Mouse (Mus musculus): ENCODE results near the gene Cdh4. TPM values are rescaled to one million over a fixed set of nuclear protein-coding genes. Genes with fewer than 3 reads are reported as not detected.

Cdh4 gene
- polyA plus RNA-seq, 1 experiment from 2014 or later, result 63.4 TPM

GRCm38 (mm10) chr2:179648573-179649263, 206.5 kb downstream of the Cdh4 start:
- no peaks in the 10 kb centered on the region for H3K27me3 ChIP-seq (ENCODE audit: control insufficient read depth, insufficient read depth, low read depth, low read length)
- peaks cover 9% of the 10 kb centered on the region for H3K4me1 ChIP-seq (ENCODE audit: control insufficient read depth, insufficient read depth, low read length)
- H3K27ac ChIP-seq (ENCODE audit: low read length), result no peak overlapping the region
- no peak overlapping the region for H3K9ac ChIP-seq (ENCODE audit: low read depth, low read length)
- H3K36me3 ChIP-seq (ENCODE audit: control insufficient read depth, insufficient read depth, low read length), result no peaks in the 10 kb centered on the region
- no peak for ATAC-seq
- WGBS, result 66% methylated on average over 20 of the region's 20 CpGs
- H3K9me3 ChIP-seq (replicated peaks; ENCODE audit: control insufficient read depth, low read length, poor library complexity, severe bottlenecking), result no peaks in the 10 kb centered on the region; the same call in 1 of the 2 replicates
- H3K4me2 ChIP-seq (ENCODE audit: low read length), result no peak overlapping the region
- H3K4me3 ChIP-seq (ENCODE audit: low read depth, low read length), result no peak overlapping the region

DNA sequence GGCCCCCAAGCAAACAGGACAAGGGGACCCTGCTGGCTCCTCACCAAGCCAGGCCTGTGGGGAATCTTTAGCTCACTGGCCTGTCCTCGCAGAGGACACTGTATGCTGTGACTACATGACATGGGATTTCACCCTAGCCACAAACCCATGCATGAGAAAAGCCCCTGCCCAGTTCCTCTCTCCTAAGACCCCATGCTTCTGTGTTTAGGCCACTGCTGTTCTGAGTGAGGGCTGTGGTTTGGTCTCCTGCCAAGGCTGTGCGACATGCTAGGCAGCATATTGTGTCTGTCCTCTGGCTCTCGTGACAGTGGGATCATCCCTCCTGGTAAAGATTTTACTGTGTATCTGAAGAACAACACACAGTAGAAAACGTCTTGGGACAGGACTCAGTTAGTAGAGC, 207.1 kb downstream of the Cdh4 start:
- no peak for ATAC-seq
- Histone ChIP-seq H3K4me2 (ENCODE audit: low read length) (no peak overlapping the region), H3K36me3 (ENCODE audit: control insufficient read depth, insufficient read depth, low read length) (no peaks in the 10 kb centered on the region), H3K27ac (ENCODE audit: low read length) (no peak overlapping the region), H3K9me3 (replicated peaks; ENCODE audit: control insufficient read depth, low read length, poor library complexity, severe bottlenecking) (no peaks in the 10 kb centered on the region), H3K27me3 (ENCODE audit: control insufficient read depth, insufficient read depth, low read depth, low read length) (no peaks in the 10 kb centered on the region), H3K4me1 (ENCODE audit: control insufficient read depth, insufficient read depth, low read length) (peaks cover 9% of the 10 kb centered on the region), H3K4me3 (ENCODE audit: low read depth, low read length) (no peak overlapping the region), H3K9ac (ENCODE audit: low read depth, low read length) (no peak overlapping the region)
- WGBS, result 52% methylated on average over 4 of the region's 4 CpGs

DNA sequence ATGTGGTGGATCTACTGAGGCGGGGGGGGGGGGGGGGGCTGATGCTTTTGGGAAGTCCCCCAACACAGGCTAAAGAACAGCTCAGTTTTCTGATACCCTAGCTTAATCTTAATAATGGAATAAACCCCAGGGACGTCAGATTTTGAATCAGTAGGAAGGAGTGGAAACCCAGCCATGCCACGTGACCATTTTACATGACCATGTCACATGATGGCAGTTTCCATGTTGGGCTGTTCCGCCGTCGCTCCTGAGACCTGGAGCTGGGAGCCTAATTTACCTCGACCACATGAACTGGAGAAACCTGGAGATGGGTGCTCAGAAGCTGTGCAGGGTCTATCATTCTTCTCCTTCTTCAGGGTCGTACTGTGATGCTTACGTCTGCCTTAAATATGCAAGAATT, 207.9 kb downstream of the Cdh4 start:
- no peak overlapping the region for H3K4me2 ChIP-seq (ENCODE audit: low read length)

DNA sequence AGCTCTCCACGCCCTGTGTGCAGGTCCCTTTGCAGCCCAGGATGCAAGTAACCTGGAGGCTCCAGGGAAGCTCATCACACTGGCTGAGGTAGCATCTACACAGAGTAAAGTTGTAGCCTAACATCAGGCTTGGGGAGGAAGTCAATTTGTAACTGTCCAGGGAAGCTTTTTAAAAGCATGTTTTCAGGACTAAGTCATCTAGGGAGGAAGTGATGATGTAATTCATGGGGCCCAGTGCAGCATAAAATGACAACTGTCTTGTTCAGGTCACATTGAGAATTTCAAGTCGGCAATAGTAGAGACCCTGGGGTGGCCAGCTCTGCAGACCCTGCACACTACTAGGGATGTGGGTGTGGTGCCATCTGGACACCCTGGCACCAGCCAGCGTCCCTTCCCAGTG, 213.3 kb downstream of the Cdh4 start:
- 77% methylated on average over 3 of the region's 3 CpGs for WGBS
- Histone ChIP-seq H3K27me3 (ENCODE audit: control insufficient read depth, insufficient read depth, low read depth, low read length) (no peaks in the 10 kb centered on the region), H3K4me2 (ENCODE audit: low read length) (no peak overlapping the region), H3K36me3 (ENCODE audit: control insufficient read depth, insufficient read depth, low read length) (no peaks in the 10 kb centered on the region), H3K27ac (ENCODE audit: low read length) (no peak overlapping the region), H3K9ac (ENCODE audit: low read depth, low read length) (no peak overlapping the region), H3K9me3 (replicated peaks; ENCODE audit: control insufficient read depth, low read length, poor library complexity, severe bottlenecking) (no peaks in the 10 kb centered on the region), H3K4me3 (ENCODE audit: low read depth, low read length) (no peak overlapping the region), H3K4me1 (ENCODE audit: control insufficient read depth, insufficient read depth, low read length) (no peaks in the 10 kb centered on the region)
- no peak for ATAC-seq

More for the DNA sequence above, 207.9 kb downstream of the Cdh4 start:
- WGBS, result 82% methylated on average over 8 of the region's 9 CpGs
- Histone ChIP-seq H3K4me3 (ENCODE audit: low read depth, low read length) (no peak overlapping the region), H3K27ac (ENCODE audit: low read length) (no peak overlapping the region), H3K4me1 (ENCODE audit: control insufficient read depth, insufficient read depth, low read length) (peaks cover 9% of the 10 kb centered on the region), H3K9ac (ENCODE audit: low read depth, low read length) (no peak overlapping the region), H3K9me3 (replicated peaks; ENCODE audit: control insufficient read depth, low read length, poor library complexity, severe bottlenecking) (no peaks in the 10 kb centered on the region), H3K27me3 (ENCODE audit: control insufficient read depth, insufficient read depth, low read depth, low read length) (no peaks in the 10 kb centered on the region), H3K36me3 (ENCODE audit: control insufficient read depth, insufficient read depth, low read length) (no peaks in the 10 kb centered on the region)
- no peak for ATAC-seq

DNA sequence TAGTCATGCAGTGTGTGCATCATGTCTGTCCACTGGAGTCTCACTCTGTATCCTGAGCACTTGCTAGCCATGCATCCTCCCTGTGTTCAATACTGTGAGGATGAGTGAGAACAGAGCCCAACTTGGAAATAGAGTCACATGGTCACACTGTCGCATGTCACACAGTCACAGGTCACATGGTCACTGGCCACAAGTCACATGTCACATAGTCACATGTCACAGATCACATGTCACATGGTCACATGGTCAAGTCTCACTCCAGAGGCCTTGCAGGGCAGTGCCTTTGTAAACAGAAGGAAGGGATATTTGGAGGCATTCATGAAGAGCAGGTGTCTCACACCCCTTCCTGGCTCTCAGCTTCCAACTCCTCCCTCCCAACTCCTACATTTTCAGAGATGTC, 217.0 kb downstream of the Cdh4 start:
- H3K27me3 ChIP-seq (ENCODE audit: control insufficient read depth, insufficient read depth, low read depth, low read length), result peaks cover 5% of the 10 kb centered on the region
- no peaks in the 10 kb centered on the region for H3K9me3 ChIP-seq (replicated peaks; ENCODE audit: control insufficient read depth, low read length, poor library complexity, severe bottlenecking)
- H3K4me1 ChIP-seq (ENCODE audit: control insufficient read depth, insufficient read depth, low read length), result peaks cover 12% of the 10 kb centered on the region
- 92% methylated on average over 1 of the region's 1 CpGs for WGBS
- no peak overlapping the region for H3K4me3 ChIP-seq (ENCODE audit: low read depth, low read length)
- no peak overlapping the region for H3K27ac ChIP-seq (ENCODE audit: low read length)
- H3K4me2 ChIP-seq (ENCODE audit: low read length), result no peak overlapping the region
- no peak overlapping the region for H3K9ac ChIP-seq (ENCODE audit: low read depth, low read length)
- H3K36me3 ChIP-seq (ENCODE audit: control insufficient read depth, insufficient read depth, low read length), result no peaks in the 10 kb centered on the region
- no peak for ATAC-seq

DNA sequence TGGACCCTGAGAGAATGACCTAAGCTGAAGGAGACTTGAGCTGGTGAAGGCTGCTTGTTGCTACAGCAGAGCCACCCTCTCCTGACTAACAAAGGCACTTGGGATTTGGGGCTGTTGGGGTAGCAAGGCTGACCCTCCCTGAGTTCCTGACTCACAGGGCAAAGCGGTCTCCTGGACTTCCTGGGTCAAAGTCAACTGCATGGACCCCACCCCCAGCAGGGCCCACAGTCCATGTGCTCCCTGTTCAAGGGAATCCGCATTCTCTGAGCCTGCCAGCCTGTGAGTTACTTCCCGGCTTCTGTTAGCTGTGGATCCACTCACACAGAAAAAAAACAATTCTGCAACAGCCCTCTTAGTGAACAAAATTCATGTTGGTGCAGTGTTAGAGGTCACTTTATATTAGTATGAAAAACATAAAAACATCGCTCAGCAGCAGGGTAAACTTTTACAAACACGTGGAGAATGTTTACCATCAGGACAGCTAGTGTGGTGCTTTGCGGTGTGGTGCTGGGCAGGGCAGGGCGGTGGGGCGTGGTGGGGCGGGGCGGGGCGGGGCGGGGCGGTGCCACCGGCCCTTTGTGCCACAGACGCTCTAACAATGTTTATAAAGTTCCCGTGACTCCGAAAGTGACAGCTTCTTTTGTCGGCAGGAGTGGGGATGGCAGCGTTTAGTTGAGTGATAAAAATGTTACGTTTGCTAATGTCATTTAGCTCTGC, 219.9 kb downstream of the Cdh4 start:
- no peak for ATAC-seq
- 7% methylated on average over 20 of the region's 20 CpGs for WGBS
- no peak overlapping the region for H3K9ac ChIP-seq (ENCODE audit: low read depth, low read length)
- no peak overlapping the region for H3K4me3 ChIP-seq (ENCODE audit: low read depth, low read length)
- H3K27me3 ChIP-seq (ENCODE audit: control insufficient read depth, insufficient read depth, low read depth, low read length), result peaks cover 5% of the 10 kb centered on the region
- H3K4me2 ChIP-seq (ENCODE audit: low read length), result peak overlapping the region; percentile 21
- no peaks in the 10 kb centered on the region for H3K36me3 ChIP-seq (ENCODE audit: control insufficient read depth, insufficient read depth, low read length)
- no peak overlapping the region for H3K27ac ChIP-seq (ENCODE audit: low read length)
- H3K9me3 ChIP-seq (replicated peaks; ENCODE audit: control insufficient read depth, low read length, poor library complexity, severe bottlenecking), result no peaks in the 10 kb centered on the region
- peaks cover 12% of the 10 kb centered on the region for H3K4me1 ChIP-seq (ENCODE audit: control insufficient read depth, insufficient read depth, low read length)

DNA sequence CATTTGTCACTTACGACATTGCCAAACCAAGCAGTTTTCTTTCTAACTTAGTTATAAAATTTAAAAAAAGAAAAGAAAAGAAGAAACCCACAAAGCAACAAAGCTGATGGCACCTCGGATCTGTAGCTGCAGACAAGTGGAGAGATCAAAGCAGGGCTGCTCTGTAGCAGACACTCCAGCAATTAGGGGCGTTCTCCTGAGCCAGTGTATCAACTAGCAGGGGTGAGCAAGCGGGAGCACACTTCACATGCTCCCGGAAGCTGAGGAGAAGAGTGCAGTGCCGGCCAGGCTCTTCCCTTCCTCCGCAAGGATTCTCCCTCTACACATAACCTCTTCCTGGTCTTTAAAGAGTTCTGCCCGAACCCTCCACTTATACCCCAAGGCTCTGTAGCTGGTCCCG, 220.5 kb downstream of the Cdh4 start:
- 9% methylated on average over 9 of the region's 9 CpGs for WGBS
- ATAC-seq, result no peak
- no peaks in the 10 kb centered on the region for H3K36me3 ChIP-seq (ENCODE audit: control insufficient read depth, insufficient read depth, low read length)
- H3K27ac ChIP-seq (ENCODE audit: low read length), result no peak overlapping the region
- H3K4me1 ChIP-seq (ENCODE audit: control insufficient read depth, insufficient read depth, low read length), result peaks cover 12% of the 10 kb centered on the region
- peaks cover 5% of the 10 kb centered on the region for H3K27me3 ChIP-seq (ENCODE audit: control insufficient read depth, insufficient read depth, low read depth, low read length)
- no peaks in the 10 kb centered on the region for H3K9me3 ChIP-seq (replicated peaks; ENCODE audit: control insufficient read depth, low read length, poor library complexity, severe bottlenecking)
- no peak overlapping the region for H3K4me3 ChIP-seq (ENCODE audit: low read depth, low read length)
- H3K9ac ChIP-seq (ENCODE audit: low read depth, low read length), result no peak overlapping the region
- H3K4me2 ChIP-seq (ENCODE audit: low read length), result no peak overlapping the region

- H3K36me3 ChIP-seq (ENCODE audit: control insufficient read depth, insufficient read depth, low read length), result no peaks in the 10 kb centered on the region
- no peak overlapping the region for H3K4me3 ChIP-seq (ENCODE audit: low read depth, low read length)
- H3K4me1 ChIP-seq (ENCODE audit: control insufficient read depth, insufficient read depth, low read length), result peaks cover 12% of the 10 kb centered on the region
- WGBS, result 28% methylated on average over 9 of the region's 9 CpGs
- H3K4me2 ChIP-seq (ENCODE audit: low read length), result no peak overlapping the region
- H3K27ac ChIP-seq (ENCODE audit: low read length), result no peak overlapping the region
- ATAC-seq, result 0 out of 2 replicates have a peak, but pooled peaks have one; percentile 31
- no peak overlapping the region for H3K9ac ChIP-seq (ENCODE audit: low read depth, low read length)
- H3K9me3 ChIP-seq (replicated peaks; ENCODE audit: control insufficient read depth, low read length, poor library complexity, severe bottlenecking), result no peaks in the 10 kb centered on the region
- H3K27me3 ChIP-seq (ENCODE audit: control insufficient read depth, insufficient read depth, low read depth, low read length), result peaks cover 5% of the 10 kb centered on the region
Observed at GRCm38 (mm10) chr2:179663652-179664051, 221.4 kb downstream of the Cdh4 start.

DNA sequence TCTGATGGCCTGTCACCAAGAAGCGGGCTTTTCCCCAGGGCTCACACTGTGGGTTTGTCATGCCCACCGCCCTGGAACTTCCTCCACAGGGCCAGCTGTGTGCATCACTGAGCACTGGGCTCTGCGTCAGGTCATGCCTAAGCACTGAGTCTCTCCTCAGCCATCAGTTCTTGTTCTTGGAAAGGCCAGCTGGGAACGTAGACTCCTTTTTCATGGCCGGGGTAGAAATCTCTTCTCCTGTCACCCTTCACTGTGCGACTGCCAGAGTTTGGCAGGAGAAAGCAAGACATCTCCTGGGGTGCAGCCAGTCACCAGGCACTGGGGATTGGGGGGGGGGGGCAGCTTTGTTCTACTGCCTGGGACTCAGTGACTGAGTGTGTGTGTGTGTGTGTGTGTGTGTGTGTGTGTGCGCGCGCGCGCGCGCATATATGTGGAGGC, 222.0 kb downstream of the Cdh4 start:
- H3K4me3 ChIP-seq (ENCODE audit: low read depth, low read length), result no peak overlapping the region
- peaks cover 12% of the 10 kb centered on the region for H3K4me1 ChIP-seq (ENCODE audit: control insufficient read depth, insufficient read depth, low read length)
- 70% methylated on average over 13 of the region's 13 CpGs for WGBS
- peak; percentile 43; the same call in 1 of the 2 replicates for ATAC-seq
- H3K9me3 ChIP-seq (replicated peaks; ENCODE audit: control insufficient read depth, low read length, poor library complexity, severe bottlenecking), result no peaks in the 10 kb centered on the region
- H3K36me3 ChIP-seq (ENCODE audit: control insufficient read depth, insufficient read depth, low read length), result no peaks in the 10 kb centered on the region
- peaks cover 5% of the 10 kb centered on the region for H3K27me3 ChIP-seq (ENCODE audit: control insufficient read depth, insufficient read depth, low read depth, low read length)
- no peak overlapping the region for H3K4me2 ChIP-seq (ENCODE audit: low read length)
- H3K9ac ChIP-seq (ENCODE audit: low read depth, low read length), result no peak overlapping the region
- H3K27ac ChIP-seq (ENCODE audit: low read length), result no peak overlapping the region
